Mouse (Mus musculus): ENCODE results near the gene Abca14.

Gene Abca14

DNA sequence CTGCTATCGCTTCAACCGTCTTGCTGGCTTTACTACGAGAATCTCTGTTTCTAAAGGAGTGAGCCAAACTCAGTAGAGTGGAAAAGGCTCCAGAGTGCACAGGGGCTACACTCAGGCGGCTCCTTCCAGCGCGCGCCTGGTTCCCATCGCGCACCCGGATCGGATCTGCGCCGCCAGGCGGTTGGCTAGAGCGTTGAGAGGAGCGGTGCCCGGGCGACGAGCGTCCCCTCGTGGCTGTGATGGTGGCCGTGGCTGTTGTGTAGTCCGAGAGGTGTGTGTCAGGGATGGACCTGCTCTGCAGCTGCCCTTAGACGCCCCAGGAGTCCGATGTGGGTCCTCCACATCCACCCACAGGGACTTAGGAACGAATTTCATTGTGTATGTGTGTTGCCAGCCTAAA lies at the start of gene Abca14:
Gene Abca14 (plus strand): TSS at position 173 of the 400 bp plus-strand sequence.
- no peak for DNase-seq (ENCODE audit: low spot score)

DNA sequence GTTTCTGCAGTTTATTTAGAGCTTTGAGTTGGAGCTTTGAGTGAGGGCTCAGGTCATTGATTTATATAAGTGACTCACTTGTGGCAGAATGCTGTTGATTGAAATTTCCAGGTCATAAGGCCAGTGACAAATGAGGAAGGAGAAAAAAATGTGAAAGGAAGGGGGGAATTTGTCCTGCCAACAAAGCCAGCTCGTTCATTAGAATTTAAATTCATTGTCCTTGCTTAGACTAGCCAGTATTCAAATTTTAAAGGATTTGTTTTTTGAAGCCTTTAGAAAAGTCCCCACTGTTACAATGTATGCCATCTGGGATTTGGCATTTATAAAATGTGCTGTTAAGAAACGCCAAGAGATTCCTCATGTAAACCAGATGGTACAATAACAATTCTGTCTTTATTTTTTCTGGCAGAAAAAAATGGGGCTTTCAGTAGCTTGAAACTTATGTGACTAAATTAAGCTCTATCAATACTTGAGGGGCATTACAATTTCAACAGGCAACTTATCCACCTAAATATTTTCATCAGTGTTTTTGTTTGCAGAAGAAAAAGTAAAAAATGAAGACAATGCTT lies 46.8 kb upstream of the Abca14 start:
- DNase-seq (ENCODE audit: low spot score) = no peak

DNA sequence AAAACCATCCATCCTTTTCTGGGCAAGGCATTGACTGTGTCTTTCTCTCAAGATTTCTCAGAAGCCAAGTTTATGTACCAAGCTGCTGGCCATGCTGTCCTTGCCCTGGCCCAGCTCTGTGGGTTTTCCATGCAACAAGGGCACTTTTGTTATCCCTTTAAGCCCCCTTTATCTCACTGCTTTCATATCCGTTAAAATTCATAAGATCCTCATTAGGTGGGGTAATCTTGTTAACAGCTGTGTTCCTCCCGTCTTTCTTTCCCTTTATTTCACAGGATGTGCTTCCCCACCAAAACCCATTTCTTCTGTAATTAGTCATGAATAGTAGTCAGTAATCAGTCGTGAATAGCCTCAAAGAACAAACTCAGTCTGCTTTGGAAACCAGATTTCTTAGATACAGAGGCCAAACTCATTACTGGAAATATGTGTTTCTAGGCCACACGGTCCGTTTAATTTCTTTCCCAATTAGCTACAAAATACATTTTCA lies 46.1 kb upstream of the Abca14 start:
- no peak for DNase-seq (ENCODE audit: low spot score)

DNA sequence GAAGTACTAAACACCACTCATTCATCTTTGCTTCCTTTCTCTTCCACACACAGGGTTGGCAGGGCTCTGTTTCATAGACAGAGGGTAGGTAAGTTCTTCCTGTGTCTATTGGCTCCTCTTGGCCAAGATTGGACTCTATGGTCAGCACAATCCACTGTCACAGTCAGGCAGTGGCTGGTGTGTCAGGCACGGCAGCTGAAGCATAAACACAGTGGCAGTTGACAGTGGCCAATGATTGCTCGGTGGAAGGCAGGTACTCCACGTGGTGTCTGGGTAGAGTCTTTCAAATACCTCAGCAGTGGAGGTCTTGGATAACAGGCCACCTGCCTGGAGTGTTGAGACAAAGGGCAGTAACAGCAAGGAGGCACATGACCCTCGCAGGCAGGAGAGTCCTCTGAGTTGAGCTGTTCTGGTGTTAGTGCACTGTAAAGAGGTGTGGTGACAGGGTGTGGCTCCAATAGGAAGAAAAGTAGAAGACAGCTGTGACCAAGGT lies 45.6 kb upstream of the Abca14 start:
- no peak for DNase-seq (ENCODE audit: low spot score)

DNA sequence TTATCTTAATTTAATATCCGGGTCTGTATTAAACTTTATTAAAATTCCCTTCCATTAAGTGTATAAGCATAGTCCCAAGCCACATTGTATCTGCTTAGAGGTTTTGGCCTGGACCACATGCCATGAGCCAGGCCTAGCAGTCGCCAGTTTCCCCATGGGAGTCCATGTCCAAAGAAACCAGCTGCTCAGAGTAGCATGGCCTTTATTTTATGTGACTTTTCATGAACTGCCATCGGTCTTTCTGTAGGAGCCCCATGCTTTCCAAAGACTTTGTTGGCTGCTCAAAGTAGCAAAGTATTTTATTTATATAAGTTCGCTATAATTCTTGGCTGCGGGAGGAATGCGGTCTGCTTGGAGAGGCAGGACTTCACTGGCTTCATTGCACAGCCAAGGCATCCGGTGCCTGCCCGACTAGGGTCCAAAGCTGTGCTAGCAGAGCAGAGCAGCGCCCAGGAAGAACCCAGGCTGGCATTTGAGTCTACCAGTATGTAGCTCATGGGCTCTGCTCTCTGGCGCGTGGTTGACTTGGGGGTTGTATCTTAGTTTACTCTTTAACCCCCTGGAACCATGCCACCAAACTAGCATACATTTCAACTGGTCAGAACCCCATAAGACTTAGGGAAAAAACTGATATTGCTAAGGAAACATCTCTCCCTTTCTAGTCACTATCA lies 40.0 kb upstream of the Abca14 start:
- no peak for DNase-seq (ENCODE audit: low spot score)

DNA sequence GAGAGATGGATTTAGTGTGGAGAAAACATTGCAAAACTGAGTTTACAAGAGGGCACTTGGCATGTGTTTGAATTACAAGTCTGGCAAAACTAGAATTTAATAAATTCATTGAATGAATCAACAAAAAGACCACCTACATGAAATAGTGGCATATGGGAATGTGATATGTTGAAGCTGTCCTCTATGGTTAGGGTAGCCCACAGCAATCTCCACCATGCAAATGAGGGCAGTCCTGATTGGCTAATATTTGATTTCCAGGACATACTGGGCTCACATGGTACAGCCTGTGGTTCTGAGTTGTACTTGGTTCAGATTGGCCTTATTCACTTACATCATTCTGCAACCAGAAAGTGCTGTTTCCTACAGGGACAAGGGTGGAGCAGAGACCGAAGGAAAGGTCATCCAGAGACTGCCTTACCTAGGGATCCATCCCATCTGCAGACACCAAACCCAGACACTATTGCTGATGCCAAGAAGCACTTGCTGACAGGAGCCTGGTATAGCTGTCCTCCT lies 31.5 kb upstream of the Abca14 start:
- no peak for DNase-seq (ENCODE audit: low spot score)

DNA sequence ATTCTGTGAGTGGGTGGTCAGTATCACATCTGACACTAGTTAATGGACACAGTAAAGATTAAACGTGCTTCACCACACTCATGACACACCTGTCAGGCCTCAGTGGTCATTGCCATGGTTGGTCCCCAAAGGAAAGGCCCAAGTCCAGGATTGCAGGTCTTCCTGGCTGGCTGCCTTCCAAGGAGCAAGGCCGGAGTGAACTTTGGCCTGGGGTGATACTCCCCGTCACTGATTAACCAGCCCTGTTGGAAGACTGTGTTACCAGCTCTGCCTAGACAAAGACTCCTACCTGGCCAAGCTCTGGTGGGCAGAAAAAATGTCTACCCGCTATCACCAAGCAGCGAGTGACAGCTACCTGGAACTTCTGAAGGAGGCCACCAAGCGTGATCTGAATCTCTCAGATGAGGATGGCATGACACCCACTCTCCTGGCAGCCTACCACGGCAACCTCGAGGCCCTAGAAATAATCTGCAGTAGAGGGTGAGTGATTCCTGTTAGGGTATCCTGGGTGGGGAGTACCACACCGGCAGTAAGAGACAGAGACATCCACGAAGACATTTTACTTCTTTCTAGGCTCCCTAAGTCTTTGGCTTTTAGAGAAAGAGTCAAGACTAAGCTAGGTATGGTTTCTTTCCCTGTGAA lies 30.0 kb upstream of the Abca14 start, which contains the start of gene Anks4b:
Gene Anks4b (plus strand): TSS at position 256 of the 642 bp plus-strand sequence.
- no peak for DNase-seq (ENCODE audit: low spot score)

DNA sequence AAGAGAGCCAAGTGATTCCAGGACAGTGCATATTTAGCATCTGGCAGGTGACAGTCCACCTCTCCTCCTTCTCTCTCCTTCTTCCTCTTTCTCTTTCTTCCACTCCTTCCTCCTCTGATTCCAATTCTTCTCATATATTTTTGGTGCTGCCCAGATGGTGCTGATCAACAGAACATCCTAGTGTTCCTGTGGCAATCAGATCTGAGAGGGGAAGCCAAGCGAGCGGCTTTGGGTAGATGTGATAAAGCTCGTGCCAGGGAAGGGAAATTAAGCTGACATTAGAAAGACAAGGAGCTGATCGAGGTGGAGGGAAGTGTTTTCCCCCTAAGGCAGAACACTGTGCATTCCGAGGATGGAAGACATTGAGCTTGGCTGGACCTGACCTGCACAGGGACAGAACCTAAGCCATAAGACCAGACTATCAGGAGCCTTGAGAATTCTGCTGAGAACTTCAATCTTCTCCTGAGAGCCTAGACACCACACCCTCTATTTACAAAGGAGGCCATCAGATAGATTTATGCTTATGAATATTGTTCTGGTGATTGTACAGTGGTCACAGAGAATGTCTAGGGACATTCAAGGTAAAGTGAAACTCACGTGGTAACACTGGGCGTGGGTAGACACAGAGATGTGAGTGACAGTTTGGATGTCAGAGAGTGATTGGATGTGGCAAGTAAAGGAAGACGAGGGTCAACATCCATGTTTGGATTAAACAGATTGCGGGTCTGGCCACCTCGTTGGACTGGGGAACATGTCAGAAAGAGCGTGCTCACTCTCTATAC lies 28.8 kb upstream of the Abca14 start:
- DNase-seq (ENCODE audit: low spot score) = no peak

DNA sequence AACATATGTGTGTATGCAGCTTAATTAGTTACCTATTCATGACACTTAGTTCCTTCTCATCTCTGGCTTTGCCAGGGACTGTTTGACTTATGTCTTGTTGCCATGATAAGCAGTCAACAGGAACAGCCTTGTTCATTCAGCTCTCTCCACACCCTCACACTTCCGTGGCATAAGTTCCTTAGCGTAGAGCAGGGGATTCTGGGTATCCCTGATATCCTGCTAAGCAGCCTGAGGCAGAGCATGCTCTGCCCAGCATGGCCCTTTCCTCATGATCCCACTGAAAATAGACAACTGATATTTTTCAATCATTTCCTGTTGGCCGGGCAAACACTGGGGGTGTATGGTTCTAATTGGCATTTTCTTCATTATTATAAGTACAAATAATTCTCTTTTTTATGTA lies 26.1 kb upstream of the Abca14 start:
- DNase-seq (ENCODE audit: low spot score) = no peak

DNA sequence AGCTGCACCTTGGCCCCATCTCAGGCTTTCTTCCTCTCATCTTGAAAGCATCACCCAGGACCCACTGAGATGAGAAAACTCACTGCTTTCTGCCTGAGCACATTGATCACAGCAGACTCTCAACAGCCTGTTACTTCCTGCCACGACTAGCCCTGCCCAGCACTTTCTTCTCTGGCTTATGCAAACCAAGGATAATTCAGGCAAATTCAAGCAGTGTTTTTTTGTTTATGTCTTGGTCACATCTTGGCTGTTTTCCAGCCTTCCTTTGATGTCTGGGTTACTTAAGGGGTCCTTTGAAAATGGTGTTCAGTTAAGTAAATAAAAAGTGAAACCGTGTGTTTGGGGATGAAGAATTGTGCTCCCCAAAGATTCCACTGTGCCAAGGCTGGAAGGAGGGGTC lies 24.8 kb upstream of the Abca14 start:
- no peak for DNase-seq (ENCODE audit: low spot score)

DNA sequence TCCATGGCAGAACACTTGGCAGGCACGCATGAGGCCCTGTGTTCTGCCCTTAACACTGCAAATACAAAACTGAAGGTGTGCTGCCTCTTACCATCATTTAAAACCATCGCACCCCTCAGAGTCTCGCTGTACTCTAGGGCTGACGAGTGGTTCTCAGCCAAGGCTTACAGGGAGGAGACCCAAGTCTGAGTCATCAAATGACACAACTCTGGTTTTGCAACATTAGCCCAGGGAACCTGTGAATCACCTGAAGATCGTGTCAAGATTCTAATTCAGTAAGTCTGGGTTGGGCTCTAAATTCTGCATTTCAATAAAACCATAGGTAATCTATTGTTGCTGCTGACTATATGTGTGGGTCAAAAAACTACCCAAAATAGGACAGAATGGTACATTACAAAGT lies 23.2 kb upstream of the Abca14 start:
- DNase-seq (ENCODE audit: low spot score) = no peak

DNA sequence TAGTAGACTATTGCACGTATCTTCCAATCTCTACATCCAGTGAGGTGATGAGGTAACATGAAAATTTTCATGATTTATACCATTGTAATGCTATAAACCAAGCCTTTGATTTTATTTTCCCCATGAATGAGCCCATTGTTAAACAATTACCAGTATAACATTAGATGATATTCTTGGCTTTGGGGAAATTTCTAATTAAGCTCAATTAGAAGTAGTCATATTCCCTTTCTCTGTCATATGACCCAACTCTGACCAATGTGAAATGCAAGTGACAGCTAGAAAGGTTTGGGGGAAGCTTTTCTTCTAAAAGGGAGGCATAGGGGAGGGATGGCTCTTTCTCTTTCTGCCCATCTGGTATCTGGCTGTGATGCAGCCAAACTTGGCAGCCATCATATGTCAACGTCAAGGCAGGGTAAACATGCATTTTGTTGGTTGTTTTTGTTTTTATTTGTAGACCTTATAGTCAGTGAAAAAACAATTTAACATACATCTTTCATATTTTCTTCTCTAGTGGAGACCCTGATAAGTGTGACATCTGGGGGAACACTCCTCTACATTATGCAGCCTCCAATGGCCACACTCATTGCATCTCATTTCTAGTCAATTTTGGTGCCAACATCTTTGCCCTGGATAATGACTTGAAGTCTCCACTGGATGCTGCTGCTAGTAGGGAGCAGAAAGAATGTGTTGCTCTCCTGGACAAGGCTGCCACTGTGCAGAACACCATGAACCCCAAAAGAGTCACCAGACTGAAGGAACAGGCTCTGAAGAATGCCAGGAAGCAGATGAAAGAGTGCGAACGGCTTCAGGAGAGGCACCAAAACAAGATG lies 22.1 kb upstream of the Abca14 start:
- no peak for DNase-seq (ENCODE audit: low spot score)

DNA sequence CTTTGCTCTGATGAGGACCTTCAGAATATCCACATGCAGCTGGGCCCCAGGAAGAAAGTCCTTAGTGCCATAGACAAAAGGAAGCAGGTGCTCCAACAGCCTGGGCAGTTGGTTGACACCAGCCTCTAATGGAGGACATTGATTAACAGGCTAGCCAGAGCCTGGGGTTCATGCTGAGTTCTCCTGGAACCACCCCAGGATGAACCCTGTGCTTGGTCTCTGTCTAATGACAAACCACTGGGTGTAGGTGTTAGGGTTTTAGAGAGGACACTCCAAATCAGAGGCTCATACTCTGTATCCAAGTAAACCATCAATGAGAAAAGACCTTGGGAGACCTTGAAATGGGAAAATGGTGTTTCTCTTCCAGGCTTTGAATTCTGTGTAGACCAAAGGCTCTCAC lies 20.9 kb upstream of the Abca14 start:
- no peak for DNase-seq (ENCODE audit: low spot score)

DNA sequence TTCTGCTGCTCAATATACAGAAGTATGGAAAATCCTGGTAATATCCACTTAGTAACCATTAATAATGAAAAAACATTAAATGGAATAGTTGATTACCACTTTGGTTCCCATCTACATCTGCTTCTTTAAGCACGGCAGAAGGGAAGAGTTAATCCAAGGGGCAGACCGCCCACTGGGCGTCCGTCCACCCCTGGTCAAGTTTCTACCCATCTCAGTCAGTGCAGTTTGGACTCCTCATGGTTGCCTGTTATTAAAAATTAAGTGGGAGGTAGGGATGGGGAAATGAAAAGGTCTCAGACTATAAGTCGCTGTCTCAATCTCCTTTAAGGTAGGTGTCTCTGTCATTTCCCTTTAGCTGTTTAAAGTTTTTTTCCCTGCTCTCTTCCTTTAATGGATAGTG lies 14.8 kb upstream of the Abca14 start:
- DNase-seq (ENCODE audit: low spot score) = no peak

DNA sequence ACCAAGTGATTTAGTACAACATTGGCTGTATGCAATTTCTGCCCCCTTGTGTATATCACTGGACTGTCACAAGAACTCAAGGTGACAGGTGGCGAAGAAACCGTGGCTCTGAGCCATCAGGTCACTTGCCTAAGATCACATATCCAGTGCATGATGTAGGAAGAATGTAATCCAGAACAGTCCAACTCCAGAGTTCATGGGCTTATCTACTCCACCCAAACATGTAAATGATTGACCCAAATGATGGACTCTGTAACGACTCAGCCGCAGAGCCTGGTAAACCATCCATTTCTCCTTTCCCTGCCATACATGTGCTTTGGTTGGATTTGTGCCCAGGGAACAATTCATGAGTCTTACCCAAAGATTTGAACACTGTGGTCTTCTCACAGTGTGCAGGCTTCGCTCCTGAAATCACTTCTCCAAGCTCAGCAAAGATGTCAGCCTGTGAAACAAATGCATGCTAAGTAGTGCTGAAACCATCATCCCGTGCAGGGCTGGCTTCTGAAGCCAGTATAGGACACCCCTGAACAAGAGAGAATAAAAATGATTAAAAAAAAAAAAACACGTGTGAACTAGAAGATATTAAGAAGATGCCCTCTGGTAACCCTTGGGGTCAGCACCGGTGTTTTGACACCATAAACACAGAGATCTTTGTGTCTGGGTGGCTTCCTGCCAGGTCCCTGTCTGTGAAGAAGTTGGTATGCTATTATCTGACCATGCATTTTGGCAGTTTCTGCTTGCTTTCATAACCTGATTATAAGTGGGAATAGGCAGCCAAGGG lies 14.2 kb upstream of the Abca14 start:
- DNase-seq (ENCODE audit: low spot score) = no peak

DNA sequence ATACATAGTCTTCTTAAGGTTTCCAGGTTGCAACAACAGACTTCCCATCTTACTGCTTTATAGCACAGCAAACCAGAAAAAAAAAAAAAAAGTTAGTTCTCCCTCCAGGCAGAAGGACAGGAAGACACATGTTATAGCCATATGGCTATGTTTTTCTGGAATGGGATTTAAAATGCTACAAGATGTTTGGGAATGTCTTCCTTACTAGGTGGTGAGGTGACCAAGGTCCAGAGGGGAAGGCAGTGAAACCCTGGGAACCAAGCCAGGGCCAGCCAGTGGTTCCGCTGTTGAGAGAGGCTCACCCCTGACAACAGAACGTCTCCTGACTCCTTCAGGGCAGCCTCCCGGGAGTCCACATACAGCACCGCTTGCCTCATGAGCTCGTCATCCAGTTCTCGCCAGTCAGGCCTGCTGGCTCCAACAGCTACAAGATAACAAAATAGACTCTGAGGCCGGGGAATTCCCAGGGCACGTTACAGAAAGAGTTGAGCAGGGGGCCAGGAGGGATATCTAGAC lies 13.6 kb upstream of the Abca14 start:
- no peak for DNase-seq (ENCODE audit: low spot score)

DNA sequence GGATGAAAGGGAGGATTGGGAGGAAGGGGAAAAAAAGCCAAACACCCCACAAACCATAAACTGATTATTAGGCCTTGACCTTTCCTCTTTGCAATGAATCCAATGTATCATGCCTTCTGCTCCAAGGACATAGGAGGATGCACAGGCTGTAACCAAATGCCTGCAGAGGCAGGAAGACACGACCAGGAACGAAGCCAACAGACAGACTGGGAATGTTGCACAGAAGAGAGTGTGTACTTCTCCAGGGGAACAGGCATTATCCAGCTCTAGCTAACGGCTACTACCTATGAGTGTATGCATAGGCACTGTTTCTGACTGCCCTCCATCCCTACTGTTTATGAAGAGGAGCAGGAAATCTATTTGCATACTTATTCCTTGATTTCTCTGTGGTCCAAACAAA lies 11.6 kb upstream of the Abca14 start:
- DNase-seq (ENCODE audit: low spot score) = no peak

DNA sequence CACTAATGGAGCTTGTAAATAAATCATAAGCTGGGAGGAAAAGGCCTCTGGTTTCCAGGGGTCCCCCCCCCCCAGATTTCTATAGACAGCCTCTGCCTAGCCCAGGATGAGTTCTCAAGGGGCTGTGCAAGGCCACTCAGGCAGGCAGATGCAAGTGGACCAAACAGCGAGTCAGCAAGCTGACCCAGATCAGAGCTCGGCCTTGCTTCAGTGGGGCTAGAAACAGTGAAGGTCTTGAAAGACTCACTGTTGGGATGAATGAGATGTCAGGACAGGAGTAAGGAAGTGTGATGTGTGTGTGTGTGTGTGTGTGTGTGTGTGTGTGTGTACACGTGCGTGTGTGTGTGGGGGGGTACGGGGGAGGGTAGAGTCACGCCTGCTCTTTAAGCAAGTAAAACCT lies 10.9 kb upstream of the Abca14 start:
- no peak for DNase-seq (ENCODE audit: low spot score)

DNA sequence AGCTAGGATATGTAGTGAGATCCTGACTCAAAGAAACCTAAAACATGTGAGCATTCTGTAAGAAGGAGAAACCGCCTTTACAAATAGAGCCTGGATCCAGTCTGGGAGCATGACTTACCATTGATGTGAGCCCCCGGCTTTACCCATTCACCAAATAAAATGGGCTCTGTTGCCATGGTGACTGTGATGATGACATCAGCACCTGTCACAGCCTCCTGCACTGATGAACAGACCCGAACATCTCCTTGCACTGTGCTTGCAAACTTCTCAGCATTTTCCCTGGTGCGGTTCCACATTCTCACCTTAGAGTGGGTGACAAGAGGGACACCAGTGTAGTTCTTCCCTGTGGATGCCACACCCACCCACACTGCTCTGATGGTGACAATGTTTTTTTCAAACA lies 8.6 kb upstream of the Abca14 start:
- no peak for DNase-seq (ENCODE audit: low spot score)

DNA sequence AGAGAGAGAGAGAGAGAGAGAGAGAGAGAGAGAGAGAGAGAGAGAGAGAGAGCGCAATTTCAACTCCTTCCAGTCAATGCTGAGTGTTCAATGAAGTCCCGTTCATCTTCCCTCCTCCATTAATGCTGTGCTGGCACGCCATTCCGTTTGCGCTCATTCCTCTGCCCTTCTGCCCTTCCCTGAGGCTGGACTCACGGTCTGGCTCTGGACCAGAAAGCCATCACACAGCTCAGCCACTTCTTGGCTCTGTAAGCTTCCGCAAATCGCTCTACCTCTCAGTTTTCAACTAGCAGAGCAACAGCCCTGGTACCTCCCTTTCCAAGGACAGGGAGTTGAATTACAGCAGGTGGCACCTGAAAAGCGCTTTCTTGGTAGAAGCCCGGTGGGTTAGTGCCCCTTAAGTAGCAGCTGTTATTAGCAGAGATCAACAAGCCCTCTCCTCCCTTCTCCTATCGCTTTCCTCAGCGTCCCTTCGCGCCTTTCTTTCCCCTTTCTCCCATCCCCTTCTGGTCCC lies 2.5 kb upstream of the Abca14 start:
- DNase-seq (ENCODE audit: low spot score) = no peak

All from spleen, adult 12 weeks (tissue).